Mouse (Mus musculus) C2C12 (cell line): Measurements from ENCODE around the gene Ccdc126.

Experiments
- CEBPB ChIP-seq: IDR thresholded peaks from one replicate; pipeline ENCODE4 v1.6.1; 2011; ENCODE audit warnings: low read depth, mild to moderate bottlenecking, control low read depth, moderate library complexity
- CTCF ChIP-seq: IDR thresholded peaks from one replicate; pipeline ENCODE4 v1.5.1; 2011; ENCODE audit not compliant: control insufficient read depth, insufficient read depth, insufficient read length
- FOSL1 ChIP-seq: IDR thresholded peaks from one replicate; pipeline ENCODE4 v1.8.0; 2011; ENCODE audit warnings: mild to moderate bottlenecking, low read length; ENCODE audit not compliant: poor library complexity, insufficient read depth, severe bottlenecking
- MAX ChIP-seq: IDR thresholded peaks from one replicate; pipeline ENCODE4 v1.6.1; 2011; ENCODE audit warnings: mild to moderate bottlenecking, control low read depth
- MYOD1 ChIP-seq: IDR thresholded peaks from one replicate; pipeline ENCODE4 v1.6.1; 2011; ENCODE audit warnings: low read depth; ENCODE audit not compliant: control insufficient read depth, insufficient read length
- MYOG ChIP-seq: IDR thresholded peaks from one replicate; pipeline ENCODE4 v1.6.1; 2011; ENCODE audit not compliant: control insufficient read depth, insufficient read length; ENCODE audit errors: extremely low read depth
- USF1 ChIP-seq: IDR thresholded peaks from one replicate; pipeline ENCODE4 v1.6.1; 2011; ENCODE audit warnings: low read depth, mild to moderate bottlenecking, control low read depth, moderate library complexity

GRCm38 (mm10) chr6:49325294-49325693, 6.2 kb downstream of the Ccdc126 start:
- TF ChIP-seq CTCF (no peak), MYOD1 (no peak), MAX (no peak), USF1 (no peak), MYOG (no peak), FOSL1 (no peak), CEBPB (no peak)
